Mouse (Mus musculus) R1 (cell line): Measurements from ENCODE around the gene March10.

ENCODE experiments used
- DNase-seq: peaks from one replicate; pipeline ENCODE4 v3.0.0-alpha.2; 2018; ENCODE audit warnings: low read depth, low spot score

Gene March10

DNA sequence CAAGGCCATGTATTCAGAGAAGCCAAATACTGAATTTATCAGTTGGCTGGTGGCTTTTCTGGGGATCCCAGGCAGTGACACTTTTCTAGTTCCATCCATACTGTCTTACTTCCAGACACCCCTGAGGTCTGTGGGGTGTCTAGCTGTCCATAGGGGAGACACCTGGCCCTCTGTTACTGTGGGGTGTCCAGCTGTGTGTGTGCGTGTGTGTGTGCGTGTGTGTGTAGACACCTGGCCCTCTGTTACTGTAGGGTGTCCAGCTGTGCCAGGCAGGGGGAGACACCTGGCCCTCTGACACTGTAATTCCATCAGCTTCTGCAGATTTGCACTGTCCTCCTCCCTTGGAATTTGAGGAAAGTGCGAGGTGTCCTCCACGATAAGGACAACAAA lies 102.6 kb downstream of the March10 start:
- DNase-seq = no peak

DNA sequence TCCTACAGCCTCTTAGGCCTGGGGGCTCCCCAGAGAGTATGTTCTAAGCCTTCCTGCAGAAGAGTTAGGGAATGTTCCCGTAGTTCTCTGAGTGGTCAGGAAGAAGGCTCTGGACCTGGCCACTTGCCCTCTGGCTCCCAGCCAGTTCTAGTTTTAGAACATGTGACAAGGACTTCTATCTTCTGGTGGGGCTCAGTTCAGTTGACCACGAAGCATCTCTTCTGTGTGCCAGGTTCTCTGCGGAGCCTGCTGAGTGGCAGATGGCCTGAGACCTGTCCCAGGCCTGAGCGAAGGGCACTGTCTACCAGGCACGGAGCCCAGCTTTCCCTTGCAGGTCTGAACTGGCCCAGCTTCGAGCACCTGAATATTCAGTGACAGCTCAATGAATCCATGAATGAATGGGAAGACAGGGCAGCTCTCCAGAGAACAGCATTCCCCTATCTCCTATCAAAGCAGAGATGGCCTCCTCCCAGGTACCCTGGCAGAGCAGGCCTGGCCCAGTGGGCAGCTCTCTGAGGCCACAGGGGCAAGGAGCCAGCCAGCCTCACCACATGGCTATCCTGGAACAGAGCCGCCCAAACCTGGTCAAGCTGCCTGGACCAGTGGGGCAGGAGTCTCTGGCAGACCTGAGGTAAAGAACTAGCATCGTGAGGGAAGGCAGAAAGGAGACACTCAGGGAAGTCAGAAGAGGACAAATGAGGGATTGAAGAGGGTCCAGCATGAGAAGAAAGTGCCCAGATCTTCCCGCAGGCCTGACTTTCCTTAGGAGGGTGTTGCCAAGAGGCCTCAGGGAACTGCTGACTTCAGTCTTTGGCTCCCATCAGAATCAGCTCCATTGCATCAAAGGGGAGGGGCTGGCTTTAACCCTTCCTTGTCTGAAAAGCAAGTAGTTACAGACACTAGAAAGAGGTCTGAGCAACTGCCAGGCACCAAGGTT lies 103.3 kb downstream of the March10 start:
- DNase-seq = no peak

DNA sequence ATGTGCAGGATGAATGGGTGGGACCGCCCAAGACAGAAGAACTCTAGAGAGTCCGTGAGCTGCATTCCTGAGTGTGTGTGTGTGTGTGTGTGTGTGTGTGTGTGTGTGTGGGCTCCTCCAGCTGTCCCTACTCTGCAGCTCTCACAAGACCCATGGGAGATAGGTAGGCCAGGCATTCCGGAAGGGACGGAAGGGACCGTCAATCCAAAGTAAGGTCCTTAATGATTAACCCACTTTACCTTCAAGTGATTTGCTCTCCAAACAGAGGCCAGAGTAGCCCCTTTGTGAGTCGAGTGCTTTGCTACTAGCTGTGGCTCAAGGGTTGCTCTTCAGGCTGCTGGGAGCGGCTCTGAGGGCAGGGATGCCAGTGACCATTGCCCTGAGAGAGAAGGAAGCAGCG lies 104.4 kb downstream of the March10 start:
- no peak for DNase-seq

- no peak for DNase-seq
Measured at GRCm38 (mm10) chr11:105350643-105351042, 105.9 kb downstream of the March10 start.

GRCm38 (mm10) chr11:105349780-105350324 lies 106.7 kb downstream of the March10 start:
- DNase-seq = no peak

DNA sequence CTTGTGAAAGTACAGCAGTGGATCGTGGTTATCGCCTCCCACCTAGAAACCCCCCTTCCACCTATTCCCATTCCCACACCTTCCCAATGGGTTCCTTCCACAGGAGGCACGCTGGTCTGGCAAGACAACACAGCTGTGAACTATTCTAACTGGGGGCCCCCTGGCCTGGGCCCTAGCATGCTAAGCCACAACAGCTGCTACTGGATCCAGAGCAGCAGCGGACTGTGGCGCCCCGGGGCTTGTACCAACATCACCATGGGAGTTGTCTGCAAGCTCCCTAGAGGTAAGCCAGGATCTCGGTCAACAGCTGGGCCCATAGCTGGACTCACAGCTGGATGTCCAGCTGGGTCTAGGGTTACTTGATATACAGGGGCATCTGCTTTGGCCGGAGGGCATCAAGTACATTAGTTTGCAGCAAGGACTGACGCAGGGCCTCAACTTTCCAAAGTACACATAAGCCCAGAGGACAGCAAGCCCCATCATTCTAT lies 108.0 kb downstream of the March10 start:
- DNase-seq = no peak

- DNase-seq = peak; percentile 86
Measured at GRCm38 (mm10) chr11:105347162-105348161, 109.1 kb downstream of the March10 start.

DNA sequence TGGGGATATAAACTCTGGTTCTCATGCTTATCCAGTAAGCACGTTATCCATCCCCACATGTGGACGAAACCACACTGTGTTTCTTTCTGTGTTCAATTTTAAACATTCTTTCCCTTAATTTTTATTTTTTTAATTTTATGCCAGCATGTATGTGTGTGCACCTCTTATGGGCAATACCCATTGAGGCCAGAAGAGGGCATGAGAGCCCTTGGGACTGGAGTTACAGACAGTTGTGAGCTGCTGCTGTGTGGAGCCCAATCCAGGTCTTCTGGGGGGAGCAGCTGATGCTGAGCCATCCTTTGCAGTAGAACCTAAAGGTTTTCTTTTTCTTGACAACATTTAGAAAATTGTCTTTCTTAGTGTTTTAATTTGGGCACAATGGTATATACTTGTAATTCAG lies 111.3 kb downstream of the March10 start:
- peak; percentile 46 for DNase-seq

GRCm38 (mm10) chr11:105338596-105339390 lies 117.7 kb downstream of the March10 start:
- no peak for DNase-seq

DNA sequence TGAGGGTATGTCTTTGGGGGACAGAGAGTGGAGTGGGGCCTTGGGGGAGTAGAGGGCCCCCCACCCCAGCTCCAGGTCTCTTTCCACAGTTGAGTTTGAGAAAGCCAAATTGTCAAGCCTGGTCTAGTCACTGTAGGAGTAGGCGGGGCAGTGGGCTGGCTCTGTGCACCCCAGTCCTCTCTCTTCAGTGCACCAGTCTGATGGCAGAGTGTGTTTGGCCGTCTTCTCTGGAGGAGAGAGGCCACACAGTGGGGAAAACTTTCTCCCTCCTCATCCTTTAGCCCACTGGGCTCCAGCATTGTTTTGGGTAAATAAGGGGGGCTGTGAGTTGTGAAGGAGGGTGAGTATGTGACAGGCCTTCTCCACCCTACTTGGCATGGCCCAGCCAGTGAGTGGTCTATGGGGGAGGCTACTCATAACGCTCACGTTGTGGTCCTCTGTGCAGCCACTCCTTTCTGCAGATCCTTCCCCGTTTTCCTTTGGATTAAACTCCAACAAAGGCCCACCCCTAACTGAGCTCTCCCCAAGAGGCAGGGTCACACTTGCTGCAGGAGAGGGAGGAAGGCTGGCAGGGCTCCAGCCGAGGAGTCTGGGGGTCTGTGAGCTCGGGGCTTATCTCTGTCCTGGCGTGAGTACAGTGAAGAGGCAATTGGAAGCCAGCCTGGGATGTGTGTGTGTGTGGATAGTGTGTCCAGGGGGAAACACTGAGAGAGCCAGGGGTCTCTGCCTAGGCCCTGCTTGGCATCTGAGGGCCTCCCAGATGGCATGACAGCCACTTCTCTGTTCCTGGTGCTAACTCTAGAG lies 122.5 kb downstream of the March10 start:
- no peak for DNase-seq

GRCm38 (mm10) chr11:105332468-105332867 lies 124.1 kb downstream of the March10 start:
- peak; percentile 56 for DNase-seq

GRCm38 (mm10) chr11:105331732-105332131 lies 124.8 kb downstream of the March10 start:
- DNase-seq = peak; percentile 47

DNA sequence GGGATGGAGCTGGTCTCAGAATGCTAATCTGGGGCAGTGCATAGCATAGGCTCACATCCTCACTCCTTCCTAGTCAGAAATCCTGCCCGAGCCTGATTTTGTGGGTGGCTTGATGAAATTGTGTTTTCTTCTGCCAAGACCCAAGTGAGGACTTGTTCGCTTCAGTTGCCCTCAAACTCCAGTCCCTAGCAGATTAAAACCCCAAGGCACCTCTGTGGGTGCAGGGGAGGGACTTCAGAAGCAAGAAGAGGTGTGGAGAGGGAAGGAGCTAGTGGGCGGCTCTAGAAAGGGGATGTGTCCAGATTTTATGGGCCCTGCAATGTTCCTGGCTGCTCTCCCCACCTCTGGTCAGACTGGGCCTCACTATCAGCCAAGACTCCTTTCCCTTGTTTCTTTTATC lies 125.4 kb downstream of the March10 start:
- DNase-seq = no peak

DNA sequence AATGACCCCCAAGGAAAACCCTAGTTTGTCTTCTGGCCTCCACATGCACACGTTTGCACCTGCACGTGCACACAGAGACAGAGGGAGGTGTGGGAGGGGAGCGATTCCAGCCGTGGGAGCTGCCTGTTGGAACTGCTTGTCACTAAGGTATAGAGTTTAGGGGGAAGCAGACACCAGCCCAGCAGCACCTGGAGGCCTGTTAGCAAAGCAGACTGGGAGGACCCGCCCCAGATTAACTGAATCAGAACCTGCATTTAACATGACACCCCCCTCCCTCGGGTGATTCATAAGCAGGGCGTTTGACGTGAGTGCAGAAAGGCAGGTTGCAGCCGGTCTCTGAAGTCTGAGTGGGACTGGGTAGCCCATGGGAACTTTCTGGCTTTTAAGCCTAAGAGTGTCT lies 126.6 kb downstream of the March10 start:
- DNase-seq = no peak

DNA sequence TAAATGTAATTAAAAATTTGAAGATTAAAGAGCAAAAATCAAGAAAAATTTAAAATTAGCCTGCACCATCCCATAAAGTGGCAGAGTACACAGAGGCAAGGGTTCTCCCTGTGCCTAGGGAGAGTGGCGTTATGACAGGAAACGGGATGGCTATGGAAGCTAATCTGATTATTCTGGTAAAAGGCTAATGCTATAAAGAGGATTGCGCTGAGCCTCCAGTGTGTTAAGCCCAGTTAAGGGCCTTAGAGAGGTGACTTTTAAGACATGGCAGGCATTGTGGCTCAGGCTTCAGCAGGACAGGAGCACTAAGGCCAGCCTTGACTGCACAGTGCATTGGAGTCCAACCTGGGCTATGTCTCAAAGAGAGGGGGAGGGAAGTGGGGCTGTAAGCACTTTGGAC lies 129.4 kb downstream of the March10 start:
- no peak for DNase-seq

- no peak for DNase-seq
Measured at GRCm38 (mm10) chr11:105323530-105323929, 133.0 kb downstream of the March10 start.

- DNase-seq = no peak
Measured at GRCm38 (mm10) chr11:105321090-105321489, 135.4 kb downstream of the March10 start.

DNA sequence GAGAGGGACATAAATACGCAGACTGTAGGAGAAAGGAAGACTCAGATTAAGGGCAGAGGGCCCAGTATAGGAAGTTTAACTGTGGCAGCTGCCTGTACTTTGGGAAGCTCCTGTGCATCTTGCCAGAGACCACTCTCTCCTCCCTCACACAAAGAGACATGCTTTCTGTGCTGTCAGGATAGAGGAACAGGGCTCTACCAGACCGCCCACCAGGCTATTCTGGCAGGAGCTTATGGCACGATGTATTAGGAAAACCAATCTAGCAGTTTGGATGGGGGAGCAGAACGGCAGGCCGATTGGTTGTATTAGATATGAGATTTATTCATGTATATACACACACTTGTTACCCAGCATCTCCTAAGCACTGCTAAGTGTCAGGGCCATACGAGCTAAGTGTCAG lies 138.8 kb downstream of the March10 start:
- DNase-seq = no peak

DNA sequence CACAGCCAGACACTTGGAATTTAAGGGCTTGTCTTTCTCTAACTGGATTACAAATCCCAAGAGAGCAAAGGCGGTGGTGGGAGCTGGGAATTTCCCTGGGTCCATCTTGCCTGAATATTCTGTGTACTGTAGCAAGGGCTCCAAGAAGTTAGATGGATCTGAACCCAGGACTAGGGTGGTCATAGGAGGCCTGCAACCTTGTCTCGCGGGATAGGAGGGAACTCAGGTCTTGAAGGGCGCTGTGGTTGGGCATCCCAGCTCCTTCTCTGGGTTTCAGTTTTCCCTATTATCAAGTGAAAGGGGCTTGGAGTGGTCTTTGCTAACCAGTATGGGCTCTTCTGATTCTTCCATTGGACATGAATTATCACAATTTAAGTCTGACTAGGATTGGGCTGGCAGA lies 140.4 kb downstream of the March10 start:
- no peak for DNase-seq

GRCm38 (mm10) chr11:105315296-105315695 lies 141.2 kb downstream of the March10 start:
- no peak for DNase-seq
